Mouse (Mus musculus) layer of hippocampus, adult 18-20 months (tissue): ENCODE measurements around the gene Cdc14a. TPM values are rescaled to one million over a fixed set of nuclear protein-coding genes. Genes with fewer than 3 reads are reported as not detected.

Experiments used
- DNase-seq, 2 experiments: peaks; one replicate each; pipeline ENCODE4 v3.0.0; 2022; ENCODE audit warnings: low spot score in 2 of 2
- total RNA-seq, 2 experiments: library from RNA; stranded (reverse); gene quantifications; 2 replicates each; pipeline ENCODE4 v1.2.3; 2021

Cdc14a gene
- total RNA-seq, 2 experiments from 2014 or later = 3.2 to 5.2 TPM

DNA sequence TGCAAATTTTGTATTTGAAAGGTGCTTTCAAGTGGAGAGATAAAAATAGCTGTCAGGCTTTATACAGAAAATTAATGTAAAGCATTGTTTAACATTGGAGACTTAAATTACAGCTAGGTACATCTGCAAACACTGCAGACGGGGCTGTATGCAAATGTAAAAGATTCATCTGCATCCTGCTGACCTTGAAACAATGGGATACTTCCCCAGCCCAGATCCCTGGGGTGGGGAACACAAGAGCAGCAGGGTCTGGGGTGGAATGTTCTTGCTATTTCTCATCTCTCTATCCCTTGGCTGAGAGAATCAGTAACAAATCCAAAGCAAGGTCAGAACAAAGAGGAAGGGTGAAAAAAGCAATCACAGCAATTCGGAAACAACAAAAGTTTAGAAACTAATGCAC, 139.8 kb downstream of the Cdc14a start:
- no peak for DNase-seq

GRCm38 (mm10) chr3:116281663-116282062, 142.2 kb downstream of the Cdc14a start:
- DNase-seq = no peak

DNA sequence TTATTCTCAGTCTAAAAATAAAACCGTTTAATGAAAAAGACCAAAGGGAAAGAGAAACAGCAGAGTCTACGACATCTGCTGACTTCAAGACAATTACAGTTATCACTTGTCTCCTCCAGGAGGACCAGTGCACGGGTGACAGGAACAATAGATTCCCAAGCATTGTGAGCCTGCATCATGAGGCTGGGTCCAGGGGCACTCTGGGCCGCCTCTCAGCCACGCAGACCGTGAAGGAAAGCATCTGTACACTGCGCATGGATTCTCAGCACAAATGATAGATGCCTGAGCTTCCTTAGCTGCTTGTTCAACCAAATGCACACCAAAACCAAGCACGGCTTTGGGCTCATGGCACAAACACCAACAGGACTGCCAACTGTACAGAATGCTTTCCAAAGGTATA, 146.7 kb downstream of the Cdc14a start:
- no peak for DNase-seq

DNA sequence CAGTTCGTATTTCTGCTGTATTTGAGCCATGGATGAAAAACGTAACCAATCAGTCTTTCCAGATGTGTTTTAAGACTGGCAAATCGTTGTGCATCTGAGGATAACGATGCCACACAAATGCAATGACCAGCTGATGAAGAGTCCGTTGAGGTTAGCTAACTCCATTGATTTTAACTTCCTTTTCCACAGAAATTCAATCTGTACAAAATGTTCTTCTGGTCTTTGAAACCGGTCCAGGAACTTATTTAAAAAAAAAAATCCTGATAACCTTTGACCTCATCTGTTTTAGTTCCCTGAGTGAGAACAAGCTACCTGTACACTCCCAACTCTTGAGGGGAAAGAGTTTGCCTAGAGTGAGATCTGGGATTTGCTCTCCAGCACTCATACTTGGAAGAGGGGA, 152.2 kb downstream of the Cdc14a start:
- DNase-seq = no peak

- no peak for DNase-seq
These were observed 156.7 kb downstream of the Cdc14a start for GRCm38 (mm10) chr3:116267036-116267654.

- no peak for DNase-seq
These were observed 157.5 kb downstream of the Cdc14a start for GRCm38 (mm10) chr3:116266360-116266759.

DNA sequence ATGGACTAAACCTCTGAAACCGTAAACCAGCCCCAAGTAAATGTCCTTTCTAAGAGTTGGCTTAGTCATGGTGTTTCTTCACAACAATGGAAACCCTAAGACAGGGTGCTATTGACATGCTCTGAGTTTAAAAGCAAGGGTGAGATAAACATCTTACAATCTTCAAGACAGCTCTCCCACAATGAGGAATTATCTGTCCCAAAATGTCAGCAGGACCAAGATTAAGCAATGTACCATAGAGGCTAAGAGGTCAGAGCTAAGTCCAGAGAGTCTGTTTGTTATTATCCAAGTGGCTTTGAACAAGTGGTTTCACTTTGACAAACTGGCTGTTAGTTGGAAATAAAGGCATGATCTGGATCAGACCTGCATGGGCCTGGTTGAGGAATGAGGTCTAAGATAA, 159.9 kb downstream of the Cdc14a start:
- no peak for DNase-seq

DNA sequence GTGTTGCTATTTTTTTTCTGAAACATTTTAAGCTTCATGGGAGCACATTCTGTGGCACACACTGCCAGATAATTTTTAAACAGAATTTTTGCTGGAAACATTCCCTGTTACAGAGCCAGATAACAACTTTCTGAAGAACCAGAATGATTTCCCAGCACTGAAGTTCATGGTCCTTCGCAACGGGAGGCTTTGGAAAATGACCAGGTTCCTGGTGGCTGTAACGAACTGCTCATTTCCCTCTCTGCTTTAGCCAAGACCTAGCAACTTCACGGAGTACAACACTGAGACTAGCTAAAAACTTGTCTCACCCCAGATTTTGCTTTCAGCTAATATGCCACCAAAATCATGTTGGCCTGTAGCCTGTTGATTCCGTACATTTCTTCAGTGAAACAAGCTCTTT, 160.8 kb downstream of the Cdc14a start:
- no peak for DNase-seq

DNA sequence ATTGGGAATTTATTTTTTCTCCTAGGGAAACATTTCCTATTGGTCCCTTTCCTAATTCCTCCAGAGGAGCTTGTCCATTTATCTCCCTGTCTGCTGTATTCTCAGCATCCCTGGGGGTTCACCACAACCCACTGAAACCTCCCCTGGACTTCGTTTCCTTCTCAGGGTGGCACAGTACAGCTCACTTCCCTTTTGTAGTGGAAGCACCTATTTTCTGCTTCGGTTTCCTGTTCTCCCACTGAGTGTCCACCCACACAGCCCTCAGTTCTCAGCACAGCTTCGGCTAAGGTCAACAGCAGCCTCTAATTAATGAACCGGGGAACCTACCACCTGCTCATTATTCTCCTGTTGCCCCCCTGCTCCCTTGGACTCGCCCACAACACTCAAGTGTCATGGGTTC, 167.7 kb downstream of the Cdc14a start:
- no peak for DNase-seq

- peak; percentile 46 to 47 for DNase-seq
These were observed 170.7 kb downstream of the Cdc14a start, which contains the start of gene Gpr88 for GRCm38 (mm10) chr3:116253077-116253531. TSS of gene Gpr88 (minus strand) at chr3:116253503.

- no peak for DNase-seq
These were observed 171.4 kb downstream of the Cdc14a start for GRCm38 (mm10) chr3:116252255-116253040.

GRCm38 (mm10) chr3:116251481-116252254, 172.2 kb downstream of the Cdc14a start:
- DNase-seq = no peak

- no peak for DNase-seq
These were observed 174.8 kb downstream of the Cdc14a start for GRCm38 (mm10) chr3:116249026-116249425.

DNA sequence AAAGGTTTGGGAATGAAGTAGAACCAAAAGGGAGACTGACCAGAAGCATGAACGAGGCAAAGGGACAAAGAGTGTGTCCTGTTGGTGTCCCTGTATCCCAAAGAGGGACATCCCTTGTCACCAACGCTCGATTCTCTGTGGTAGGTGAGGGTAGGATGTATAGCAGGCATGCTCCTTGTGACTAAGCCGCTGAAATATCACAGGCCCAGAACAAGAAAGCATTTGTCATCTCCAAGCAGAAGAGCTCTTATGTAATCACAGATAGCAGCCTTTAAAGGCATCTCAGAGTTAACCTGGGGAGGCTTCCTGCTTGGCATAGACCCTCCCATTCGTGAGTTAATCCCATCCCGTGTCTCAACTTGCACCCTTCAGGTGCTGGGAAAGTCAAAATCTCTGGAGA, 179.4 kb downstream of the Cdc14a start:
- no peak for DNase-seq

DNA sequence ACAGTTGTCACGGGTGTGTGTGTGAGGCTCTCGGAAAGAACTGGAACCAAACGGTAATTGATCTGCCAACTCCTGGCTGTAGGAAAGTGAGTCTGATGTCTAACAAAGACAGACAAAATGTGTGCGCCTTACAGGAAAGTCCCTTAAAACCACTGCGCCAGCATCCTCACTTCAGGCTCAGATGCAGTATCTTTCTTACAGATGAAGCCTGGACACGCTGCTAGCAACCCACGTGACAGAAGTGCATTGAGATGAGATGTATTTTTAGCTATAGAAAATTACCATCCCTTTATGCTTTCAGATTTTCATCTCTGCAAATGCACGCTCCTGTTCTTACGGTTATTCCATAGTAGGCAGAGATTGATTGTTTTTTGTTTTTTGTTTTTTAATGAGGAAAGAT, 181.1 kb downstream of the Cdc14a start:
- DNase-seq = no peak

GRCm38 (mm10) chr3:116237527-116237926, 186.3 kb downstream of the Cdc14a start:
- no peak for DNase-seq

- DNase-seq = no peak
These were observed 187.0 kb downstream of the Cdc14a start for GRCm38 (mm10) chr3:116236856-116237255.

DNA sequence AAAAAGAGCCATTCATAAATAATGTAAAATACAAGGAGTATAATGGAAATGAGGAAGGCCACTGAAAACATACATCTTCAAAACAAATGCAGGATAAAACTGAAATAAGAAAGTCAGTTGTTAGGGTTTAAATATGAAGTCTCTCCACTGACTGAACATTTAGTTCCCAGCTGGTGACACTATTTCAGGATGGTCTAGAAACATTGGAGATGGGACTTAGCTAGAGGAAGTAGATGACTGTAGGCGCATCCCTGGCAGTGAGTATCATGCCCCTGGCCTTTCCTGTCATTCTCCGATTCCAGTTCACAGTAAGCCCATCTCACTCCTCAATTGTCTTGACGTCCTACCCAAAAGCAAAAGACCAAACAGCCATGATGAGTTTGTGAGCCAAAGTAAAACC, 190.3 kb downstream of the Cdc14a start:
- DNase-seq = no peak

- no peak for DNase-seq
These were observed 191.1 kb downstream of the Cdc14a start for GRCm38 (mm10) chr3:116232763-116233162.

GRCm38 (mm10) chr3:116229336-116229735, 194.5 kb downstream of the Cdc14a start:
- no peak for DNase-seq

GRCm38 (mm10) chr3:116228360-116229245, 195.2 kb downstream of the Cdc14a start:
- no peak for DNase-seq
